Mouse (Mus musculus): ENCODE data around the gene Samd4.

The Samd4 gene

DNA sequence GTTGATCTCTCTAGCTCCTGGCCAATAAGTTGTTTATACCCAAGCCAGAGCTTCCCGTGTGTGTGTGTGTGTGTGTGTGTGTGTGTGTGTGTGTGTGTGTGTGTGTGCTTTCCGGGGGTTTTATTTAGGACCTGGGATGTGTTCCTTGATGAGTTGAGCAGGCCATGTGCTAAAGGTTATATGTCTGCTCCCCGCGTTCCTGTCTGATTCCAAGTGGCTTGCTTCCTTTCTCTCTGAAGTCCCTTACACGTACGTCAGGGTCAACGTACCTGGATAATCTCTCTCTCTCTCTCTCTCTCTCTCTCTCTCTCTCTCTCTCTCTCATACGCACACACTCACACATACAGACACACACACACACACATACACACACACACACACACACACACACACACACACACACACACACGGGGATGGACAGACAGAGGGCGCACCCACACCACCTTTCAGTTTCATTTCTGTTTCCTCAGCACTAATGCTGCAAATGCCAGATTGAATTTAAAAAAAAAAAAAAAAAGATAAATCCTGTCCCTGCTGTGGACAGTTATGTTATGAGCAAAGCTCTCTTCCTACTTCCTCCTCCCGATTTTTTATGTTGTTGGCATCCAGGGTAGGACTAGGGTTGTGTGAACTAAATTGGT, 117.6 kb downstream of the Samd4 start:
- DNase-seq (ENCODE audit: low spot score), result no peak

DNA sequence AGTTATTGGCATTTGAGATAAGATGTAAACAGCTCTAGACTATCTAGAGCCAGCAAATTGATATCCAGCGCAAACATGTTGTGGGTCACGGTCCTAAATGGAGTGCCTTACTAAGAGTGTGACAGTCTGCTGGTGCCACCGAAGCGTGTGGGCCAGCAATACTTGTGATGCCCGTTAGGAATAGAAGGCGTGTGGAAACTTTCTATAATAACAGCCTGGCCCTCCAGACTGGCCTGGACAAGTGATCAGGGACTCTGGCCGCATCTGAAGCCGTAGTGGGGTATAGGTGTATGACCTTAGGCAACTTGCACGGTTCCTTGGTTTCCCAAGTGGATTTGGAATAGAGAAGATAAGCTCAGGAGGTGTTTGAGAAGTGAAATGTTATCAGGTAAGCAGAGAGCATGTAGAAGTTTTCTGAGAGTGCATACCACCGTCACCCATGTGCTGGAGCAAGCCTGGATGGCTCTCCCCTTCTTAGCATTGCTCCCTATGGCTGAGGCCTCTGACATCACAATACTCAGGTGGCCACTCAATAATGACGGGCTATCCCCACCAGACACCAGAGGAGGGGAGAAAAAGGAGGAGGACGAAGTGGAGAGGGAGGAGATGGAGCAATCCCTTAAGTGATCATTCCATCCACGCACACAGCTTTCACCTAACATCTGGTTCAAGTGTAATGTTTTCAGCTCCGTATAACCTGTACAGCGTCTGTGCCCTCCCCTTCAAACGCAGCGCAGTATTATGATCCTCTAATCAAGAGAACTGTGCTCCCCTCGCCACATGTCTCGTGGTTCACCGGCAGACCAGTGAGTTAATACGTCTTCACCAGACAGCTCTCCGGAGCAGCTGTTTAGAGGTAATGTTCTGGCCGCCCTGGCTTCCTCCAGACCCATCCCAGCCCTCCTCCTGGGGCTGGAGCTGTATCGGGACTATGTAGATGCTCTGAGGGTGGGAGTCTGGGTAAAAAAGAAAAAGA, 118.4 kb downstream of the Samd4 start:
- DNase-seq (ENCODE audit: low spot score), result no peak

DNA sequence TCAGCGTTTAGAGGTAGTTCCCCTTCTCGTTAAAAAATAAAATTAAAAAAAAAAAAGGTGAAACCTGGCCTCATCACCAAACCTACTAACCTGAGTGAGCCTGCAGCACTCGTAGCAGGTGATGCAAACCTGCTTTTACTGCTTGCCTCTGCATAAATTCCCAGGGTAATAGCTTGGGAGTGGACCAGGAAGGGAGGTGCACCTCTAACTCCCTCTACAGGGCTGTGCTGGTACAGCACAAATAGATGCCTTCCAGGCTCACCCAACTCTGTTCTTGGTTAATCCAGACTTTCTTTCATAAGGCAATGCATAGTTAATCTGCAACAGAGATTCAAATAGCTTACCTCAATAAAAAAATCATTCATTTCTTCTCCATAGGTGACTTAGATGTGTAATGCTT, 121.5 kb downstream of the Samd4 start:
- no peak for DNase-seq (ENCODE audit: low spot score)

DNA sequence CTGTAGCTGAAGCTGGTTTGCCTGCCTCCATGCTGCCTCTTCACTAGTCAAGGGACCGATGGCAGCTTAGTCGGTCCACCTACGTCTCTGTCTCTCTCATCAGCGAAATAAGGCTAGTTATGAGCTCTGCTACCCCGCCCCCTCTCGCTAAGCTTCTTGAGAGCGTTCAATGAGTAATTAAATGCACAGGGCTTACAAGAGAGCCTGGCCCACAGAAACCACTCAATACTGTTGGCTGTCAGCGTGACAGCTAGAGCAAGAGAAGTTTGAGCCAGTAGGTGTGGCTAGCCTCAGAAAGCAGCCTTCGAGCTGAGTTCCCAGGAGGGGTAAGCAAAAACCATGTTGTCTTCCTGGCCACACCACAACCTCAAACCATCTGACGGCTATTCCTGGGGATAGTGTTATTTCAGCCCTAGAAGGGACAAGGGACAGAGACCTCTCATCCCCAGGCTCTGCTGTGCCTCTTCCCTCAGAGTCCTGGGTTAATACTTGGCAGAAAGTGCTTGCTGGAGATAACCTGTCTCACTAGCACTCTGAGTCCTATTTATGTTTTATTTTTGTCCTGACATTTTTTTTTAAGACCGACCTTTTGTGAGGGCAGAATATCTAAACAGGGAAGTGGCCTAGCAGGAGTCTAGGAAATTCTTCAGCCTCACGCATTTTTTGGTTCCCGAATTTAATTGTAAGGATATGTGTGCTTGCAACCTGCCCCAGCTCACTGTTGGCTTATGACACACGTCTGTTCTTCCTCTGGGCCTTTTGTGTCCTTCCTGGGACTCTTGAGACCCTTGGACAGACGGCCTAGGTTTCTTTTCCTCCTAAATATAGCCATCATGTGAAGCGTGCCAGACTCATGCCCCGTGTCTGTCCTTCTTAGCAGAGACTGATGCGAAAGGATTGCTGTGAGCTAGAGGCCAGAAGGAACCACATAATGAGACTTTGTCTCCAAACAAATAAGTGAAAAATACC, 128.8 kb downstream of the Samd4 start:
- no peak for DNase-seq (ENCODE audit: low spot score)

DNA sequence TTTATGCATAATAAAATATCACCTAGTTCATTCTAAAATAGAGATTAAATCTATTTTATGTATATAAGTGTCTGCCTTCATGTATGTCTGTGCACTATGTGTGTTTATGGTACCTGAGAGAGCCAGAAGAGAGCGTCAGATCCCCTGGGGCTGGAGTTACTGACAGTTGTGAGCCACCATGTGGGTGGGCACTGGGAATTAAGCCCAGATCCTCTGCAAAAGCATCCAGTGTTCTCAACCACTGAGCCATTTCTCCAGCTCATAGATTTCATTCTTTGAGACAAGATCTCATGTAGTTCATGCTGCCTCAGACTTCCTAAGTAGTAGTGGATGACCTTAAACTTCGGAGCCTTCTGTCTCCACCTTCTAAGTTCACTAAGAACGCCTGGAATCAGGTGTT, 133.0 kb downstream of the Samd4 start:
- DNase-seq (ENCODE audit: low spot score), result no peak

DNA sequence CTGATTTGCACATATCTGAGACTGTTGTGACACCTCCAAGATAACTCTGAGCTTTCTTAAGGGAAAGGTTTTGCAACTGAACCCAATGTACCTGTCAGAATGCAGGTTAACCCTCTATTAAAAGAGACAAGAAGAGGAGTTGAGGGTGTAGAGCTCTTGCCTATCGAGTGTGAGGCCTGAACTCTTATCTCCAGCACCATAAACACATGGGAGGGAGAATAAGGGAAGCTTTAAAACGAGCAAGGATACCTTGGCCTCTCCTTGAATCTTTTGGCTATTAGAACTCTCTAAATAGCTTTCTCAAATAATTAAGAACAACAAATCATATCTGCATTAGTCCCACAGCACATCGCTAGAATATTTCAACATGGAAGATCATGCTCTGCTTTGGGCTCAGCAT, 135.0 kb downstream of the Samd4 start:
- no peak for DNase-seq (ENCODE audit: low spot score)

DNA sequence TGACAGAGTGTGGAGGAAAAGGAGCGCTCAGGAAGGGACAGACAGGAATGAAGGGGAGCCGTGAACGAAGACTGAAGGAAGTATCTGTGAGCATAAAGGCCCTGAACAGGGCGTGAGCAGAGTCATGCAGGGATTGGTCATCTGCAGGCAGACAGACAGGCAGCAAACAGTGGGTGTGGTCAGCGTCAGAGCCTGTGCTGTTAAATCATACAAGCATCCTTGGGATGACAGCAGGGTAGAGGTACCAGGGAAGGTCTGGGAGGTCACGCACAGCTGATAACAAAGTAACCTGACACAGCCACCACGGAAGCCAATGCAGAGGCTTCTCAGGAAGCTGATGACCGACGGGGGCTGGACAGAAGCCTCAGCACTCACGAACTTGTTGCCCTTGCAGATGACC, 138.2 kb downstream of the Samd4 start:
- DNase-seq (ENCODE audit: low spot score), result no peak

DNA sequence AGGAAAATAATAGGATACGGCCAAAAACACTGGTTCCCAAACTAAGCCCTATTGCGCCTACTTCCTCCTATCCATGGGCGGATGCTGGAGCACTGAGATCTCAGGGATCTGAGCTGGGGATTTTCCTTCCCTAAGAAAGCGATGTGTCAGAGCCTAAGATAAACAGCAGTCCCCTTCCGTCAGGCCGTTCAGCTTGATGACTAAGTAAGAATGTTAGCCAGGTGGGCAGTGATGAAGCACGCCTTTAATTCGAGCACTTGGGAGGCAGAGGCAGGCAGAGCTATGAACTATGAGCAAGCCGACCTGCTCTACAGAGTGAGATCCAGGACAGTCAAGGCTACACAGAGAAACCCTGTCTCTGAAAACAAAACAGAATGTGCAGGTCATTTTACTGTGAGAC, 140.9 kb downstream of the Samd4 start:
- DNase-seq (ENCODE audit: low spot score), result no peak

DNA sequence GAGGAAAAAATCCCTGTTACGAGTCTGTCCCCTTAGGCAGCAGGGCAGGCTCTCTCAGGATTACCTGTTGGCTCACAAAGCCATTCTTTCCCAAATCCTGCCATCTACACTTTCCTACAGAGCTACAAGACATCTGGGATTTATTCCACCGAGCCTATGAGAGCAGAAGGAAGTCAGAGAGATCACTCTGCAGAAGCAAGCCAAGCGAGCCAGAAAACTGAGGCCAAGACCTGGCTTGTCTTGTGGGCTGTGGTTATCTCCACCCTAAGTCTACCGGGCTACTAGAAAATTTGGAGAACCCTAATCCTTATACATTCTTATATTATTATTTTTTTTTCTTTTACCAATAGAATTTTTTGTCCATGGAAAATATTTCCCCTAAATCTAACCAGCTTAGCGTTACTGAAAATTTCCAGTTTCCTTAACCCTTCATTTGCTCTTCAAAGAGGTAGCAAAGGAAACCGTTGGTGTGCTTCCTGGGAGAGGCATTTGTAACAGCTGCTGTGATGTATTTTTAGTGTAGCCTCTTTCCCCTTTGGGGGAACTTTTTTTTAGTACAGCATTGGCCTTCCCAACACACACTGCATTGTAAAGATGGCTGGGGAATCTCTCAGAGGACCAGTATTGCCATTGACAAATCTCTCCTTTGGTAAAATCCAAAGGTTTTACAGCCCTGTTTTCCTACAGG, 144.9 kb downstream of the Samd4 start:
- DNase-seq (ENCODE audit: low spot score), result no peak

DNA sequence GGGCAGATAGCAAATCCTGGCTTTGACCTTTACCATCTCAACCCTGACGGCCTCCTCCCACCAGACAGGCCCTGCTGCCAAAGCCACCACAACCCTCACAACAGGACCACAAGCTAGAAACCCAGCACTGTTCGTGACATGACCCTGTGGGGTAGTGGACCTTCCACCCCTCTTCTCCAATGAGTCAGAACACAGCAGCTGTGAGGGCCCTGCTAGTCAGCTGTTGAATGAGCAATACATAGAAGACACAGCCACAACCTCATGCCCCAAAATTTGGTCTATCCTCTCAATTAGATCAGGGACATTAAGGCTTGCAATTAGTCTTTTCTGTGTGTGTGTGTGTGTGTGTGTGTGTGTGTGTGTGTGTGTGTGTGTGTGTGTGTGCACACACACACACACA, 148.9 kb downstream of the Samd4 start:
- DNase-seq (ENCODE audit: low spot score), result no peak

DNA sequence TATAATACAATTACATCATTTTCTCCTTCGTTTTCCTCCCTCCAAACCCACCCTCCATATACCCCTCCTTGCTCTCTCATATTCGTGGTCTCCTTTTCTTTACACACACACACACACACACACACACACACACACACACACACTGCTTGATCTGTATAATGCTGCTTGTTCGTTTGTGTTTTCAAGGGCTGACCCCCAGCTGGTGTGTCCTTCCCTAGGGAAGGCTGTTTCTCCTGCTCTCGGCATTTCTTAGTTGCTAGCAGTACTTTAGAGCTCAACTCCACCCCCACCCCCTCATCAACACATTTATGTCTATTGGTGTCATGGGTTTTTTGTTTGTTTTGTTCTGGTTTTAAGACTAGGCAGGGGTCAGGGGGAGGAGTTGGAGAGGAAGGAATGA, 149.5 kb downstream of the Samd4 start:
- no peak for DNase-seq (ENCODE audit: low spot score)

DNA sequence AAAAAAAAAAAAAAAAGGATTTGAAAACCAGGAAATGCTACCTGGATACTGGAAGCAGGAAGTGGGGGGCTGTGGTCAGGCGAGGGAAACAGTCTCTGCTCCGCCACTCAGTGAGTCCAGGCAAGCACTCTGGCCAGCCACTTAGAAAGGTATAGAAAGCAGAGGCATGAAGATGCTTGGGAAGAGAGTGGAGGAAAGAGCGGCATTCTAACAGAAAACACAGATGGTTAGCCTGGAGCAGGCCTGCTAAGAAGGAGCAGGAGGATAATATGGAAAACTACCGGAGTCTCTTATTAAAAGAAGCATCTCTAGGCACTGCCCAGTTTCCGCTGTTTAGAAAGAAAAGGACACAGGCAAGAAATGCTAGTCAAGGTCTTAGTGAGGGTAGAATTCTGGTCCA, 150.8 kb downstream of the Samd4 start:
- DNase-seq (ENCODE audit: low spot score), result no peak

DNA sequence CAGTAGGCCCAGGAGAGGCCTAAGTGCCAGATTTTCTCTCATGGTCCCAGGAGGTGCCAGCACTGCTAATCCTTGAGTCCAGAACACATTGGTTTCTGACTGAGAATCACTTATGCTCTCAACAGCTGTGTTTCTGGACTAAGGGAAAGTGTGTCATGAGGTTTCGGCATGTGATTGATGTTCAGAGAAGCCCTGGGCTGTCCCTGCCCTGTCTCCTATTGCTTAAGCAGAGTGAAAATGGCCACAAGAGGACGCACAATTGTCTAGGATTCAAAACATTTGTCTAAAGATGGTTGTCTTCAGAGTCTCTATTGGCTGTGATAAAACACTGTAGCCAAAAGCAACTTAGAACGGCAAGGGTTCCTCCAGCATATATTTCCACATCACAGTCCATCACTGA, 159.0 kb downstream of the Samd4 start:
- DNase-seq (ENCODE audit: low spot score), result no peak

DNA sequence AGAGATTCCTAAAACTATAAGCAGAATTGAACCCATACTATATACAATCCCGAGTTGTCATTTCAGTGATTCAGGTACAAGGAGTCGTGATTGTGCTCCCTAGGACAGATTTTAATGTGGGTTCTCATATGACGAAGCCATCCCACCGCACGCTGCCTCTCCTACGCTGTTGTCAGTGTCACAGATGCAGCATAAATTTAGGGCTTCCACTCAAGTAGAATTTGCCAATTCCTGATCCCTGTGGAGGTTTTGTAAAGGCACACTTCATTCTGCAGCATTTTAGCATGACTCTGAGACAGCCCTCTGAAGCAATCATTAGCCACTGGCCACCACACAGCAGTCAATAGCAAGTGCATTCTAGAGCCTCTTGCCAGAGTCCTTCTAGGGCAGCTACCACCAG, 166.4 kb downstream of the Samd4 start:
- DNase-seq (ENCODE audit: low spot score), result no peak

DNA sequence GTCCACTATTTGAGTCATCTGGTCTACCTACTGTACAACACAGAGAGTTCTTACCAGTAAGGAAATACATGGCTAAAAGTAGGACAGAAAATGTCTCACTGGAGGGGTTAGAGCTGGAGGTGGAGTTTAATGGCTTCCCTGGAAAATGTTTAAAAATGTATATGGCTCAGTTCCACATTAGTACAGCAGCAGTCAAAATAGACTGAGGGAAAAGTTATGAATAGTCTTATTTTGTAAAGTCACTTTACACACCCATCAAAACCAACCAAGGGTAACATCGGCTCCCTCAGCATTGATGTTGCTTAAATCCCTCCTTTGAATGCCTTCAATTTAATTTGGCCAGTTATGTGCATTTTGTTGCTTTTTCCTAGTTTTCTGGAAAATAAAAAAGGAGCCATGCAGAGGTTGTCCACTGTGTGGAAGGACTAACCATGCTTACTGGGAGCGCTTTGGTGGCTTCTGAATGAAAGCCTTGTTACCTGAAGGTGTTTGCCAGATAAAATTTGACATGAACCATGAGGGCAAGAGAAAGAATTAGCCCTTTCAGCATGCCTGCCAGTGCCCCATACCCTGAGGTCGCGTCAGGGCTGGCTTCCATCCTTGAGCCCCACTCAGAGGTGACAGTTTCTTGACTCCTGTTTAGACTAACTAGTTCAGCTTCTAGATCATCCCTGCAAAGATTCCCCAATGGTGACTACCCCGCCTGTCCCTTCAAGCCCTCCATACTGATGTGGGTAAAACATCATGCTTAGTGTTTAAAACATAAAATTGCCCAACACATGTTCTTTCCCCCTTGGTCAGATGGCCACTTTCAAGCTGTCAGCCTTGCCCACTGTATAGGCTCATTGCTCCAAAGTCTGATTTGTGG, 169.3 kb downstream of the Samd4 start:
- no peak for DNase-seq (ENCODE audit: low spot score)

DNA sequence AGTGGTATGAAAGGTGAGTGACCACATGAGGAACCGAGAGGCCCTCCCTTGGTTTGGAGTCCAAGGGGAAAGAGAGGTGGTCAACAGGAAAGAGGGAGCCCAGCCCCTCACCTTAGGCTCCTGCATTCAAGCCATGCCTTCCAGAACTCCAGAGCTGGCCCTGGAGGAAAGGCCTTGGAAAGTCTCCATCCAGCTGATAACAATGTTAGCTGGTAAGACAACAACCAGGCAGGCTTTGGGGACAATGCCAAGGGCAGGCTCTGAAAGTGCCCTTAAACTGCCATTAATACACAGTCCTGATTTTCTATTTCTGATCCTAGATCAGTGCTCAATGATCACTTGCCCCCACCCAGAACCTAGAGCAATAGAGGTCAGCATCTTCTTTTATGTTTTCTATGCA, 170.4 kb downstream of the Samd4 start:
- no peak for DNase-seq (ENCODE audit: low spot score)

DNA sequence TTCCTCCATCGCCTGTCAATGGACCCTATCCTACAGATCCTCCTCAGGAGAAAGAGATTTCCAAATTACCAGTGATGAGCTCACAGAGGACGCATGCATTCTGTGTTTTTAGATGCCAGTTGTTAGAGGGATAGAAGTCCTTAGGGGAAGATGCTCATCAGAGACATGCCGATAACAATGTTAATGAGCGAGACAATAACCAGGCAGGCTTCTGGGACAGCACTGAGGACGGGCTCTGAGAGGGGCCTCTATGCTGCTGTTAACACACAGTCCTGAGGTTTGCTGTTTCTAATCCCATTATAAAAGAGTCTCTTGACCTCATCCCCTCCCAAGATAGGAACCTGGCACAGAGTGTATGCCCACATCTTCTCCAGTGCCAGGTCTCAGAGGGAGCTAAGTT, 171.2 kb downstream of the Samd4 start:
- no peak for DNase-seq (ENCODE audit: low spot score)

DNA sequence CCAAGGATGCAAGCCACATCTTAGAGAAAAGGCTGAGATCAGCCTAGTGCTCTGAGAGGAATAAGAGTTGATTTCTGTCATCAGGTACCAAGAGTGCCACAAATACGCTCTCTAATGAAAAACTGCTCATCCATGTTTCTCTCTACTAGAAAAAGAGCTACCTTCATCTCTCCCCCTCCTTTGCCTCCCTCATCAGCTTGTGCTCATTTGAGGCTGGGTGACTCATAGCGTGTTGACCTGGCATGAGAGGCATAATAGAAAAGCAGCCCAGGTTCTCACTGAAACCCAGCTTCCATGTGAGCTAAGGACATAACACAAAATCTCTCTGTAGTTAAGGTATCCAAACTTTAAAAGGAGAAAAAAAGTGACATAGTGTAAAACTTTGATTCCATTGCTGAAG, 176.3 kb downstream of the Samd4 start:
- DNase-seq (ENCODE audit: low spot score), result no peak

DNA sequence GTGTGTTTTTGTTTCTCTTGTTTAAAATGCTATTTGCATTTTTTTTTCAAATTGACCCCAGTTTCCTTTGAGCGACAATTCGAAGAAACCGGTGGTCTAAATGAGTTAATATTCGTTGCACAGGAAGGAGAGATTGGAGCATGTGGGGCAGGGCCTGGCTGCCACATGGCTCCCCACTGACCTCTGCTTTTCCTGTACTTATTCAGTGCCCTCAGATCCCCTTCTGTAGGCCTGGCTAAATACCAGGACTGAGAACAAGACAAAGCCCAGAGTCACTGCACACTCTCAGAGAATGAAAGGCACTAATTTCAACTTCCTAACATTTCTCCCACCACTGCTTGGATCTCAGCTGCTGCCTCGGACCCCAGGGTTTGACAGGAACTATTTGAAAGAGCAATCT, 182.4 kb downstream of the Samd4 start:
- no peak for DNase-seq (ENCODE audit: low spot score)

DNA sequence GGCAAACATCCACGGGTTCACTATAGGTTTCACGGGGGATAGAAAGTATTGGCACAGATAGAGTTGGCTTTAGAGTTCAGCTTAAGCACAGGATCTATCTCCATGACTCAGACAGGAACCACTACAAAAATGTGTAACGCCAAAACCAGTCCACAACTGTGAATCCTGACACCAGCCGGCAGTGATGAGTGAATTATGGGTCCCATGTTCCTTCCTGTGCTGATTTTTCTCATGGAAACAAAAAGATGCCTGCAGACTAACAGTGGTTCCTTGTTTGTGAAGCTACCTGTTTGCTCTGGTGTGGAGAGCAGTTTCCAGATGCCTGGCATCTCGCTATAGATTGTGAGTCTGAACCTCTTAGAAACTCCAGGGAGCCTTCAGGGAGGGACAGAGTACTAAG, 184.2 kb downstream of the Samd4 start:
- DNase-seq (ENCODE audit: low spot score), result no peak
